Mouse (Mus musculus) heart, embryonic 13.5 days (tissue): ENCODE results near the gene 1110051M20Rik. TPM values are rescaled to one million over a fixed set of nuclear protein-coding genes. Genes with fewer than 3 reads are reported as not detected.
A peak's percentile ranks its signal among the peaks of the same experiment; 100 is the strongest.

Experiments
- ATAC-seq: fragments of 200-750 bp; cut with Nextera tagmentation; 2 replicates; pipeline ENCODE4 v1.8.0; 2017; ENCODE audit warnings: moderate TSS enrichment; ENCODE audit not compliant: insufficient number of reproducible peaks, low FRiP score, low TSS enrichment; ENCODE audit errors: extremely low read depth
- H3K27ac ChIP-seq: fragments of 300-500 bp; sonication (generic); replicated peaks from 2 replicates; pipeline ENCODE4 v1.5.1; 2015; ENCODE audit warnings: moderate library complexity, mild to moderate bottlenecking, inconsistent platforms
- H3K27me3 ChIP-seq: fragments of 300-500 bp; sonication (generic); replicated peaks from 2 replicates; pipeline ENCODE4 v1.6.1; 2015; ENCODE audit warnings: mild to moderate bottlenecking, inconsistent platforms
- H3K36me3 ChIP-seq: fragments of 300-500 bp; sonication (generic); 2 replicates; pipeline ENCODE4 v1.6.1; 2015; ENCODE audit warnings: mild to moderate bottlenecking, inconsistent platforms
- H3K4me1 ChIP-seq: fragments of 300-500 bp; sonication (generic); 2 replicates; pipeline ENCODE4 v1.6.1; 2015; ENCODE audit warnings: inconsistent platforms
- H3K4me2 ChIP-seq: fragments of 300-500 bp; sonication (generic); 2 replicates; pipeline ENCODE4 v1.6.1; 2015; ENCODE audit warnings: inconsistent platforms, mild to moderate bottlenecking, moderate library complexity
- H3K4me3 ChIP-seq: fragments of 300-500 bp; sonication (generic); 2 replicates; pipeline ENCODE4 v1.5.1; 2015; ENCODE audit warnings: moderate library complexity, mild to moderate bottlenecking, inconsistent platforms
- H3K9ac ChIP-seq: fragments of 300-500 bp; sonication (generic); 2 replicates; pipeline ENCODE4 v1.6.1; 2015; ENCODE audit warnings: inconsistent platforms, mild to moderate bottlenecking, moderate library complexity
- H3K9me3 ChIP-seq: fragments of 300-500 bp; sonication (generic); 2 replicates; pipeline ENCODE4 v1.6.1; 2016; ENCODE audit warnings: inconsistent platforms
- WGBS: fragments of 180-500 bp; shearing (Covaris S2); methylation state at CpG from one replicate; pipeline ENCODE4 v1.1.7; 2015; ENCODE audit warnings: mixed read lengths; 5-methylcytosine and 5-hydroxymethylcytosine counted together
- polyA plus RNA-seq: library from polyadenylated mRNA; unstranded; fragments of >200 nt; fragmentation: Nextera tagmentation; extraction: Ambion mirVana; gene quantifications from 2 replicates; pipeline ENCODE4 v1.2.1, GENCODE M21; 2015

The 1110051M20Rik gene
- polyA plus RNA-seq, 1 experiment from 2014 or later = 36.3 TPM

- peaks cover 38% of the 10 kb centered on the region for H3K4me1 ChIP-seq
- H3K9ac ChIP-seq = no peak overlapping the region
- no peak overlapping the region for H3K27ac ChIP-seq
- no peak overlapping the region for H3K4me3 ChIP-seq
- WGBS = 58% methylated on average over 6 of the region's 6 CpGs
- no peak for ATAC-seq
- H3K4me2 ChIP-seq = no peak overlapping the region
- H3K9me3 ChIP-seq = no peaks in the 10 kb centered on the region
- no peaks in the 10 kb centered on the region for H3K27me3 ChIP-seq
- no peaks in the 10 kb centered on the region for H3K36me3 ChIP-seq
Measured at GRCm38 (mm10) chr2:91383294-91383693, 61.2 kb downstream of the 1110051M20Rik start.

- H3K36me3 ChIP-seq = no peaks in the 10 kb centered on the region
- no peak overlapping the region for H3K9ac ChIP-seq
- no peak for ATAC-seq
- no peak overlapping the region for H3K27ac ChIP-seq
- H3K9me3 ChIP-seq = no peaks in the 10 kb centered on the region
- peak overlapping the region; percentile 16; the same call in 1 of the 2 replicates for H3K4me2 ChIP-seq
- peaks cover 16% of the 10 kb centered on the region for H3K4me1 ChIP-seq
- no peaks in the 10 kb centered on the region for H3K27me3 ChIP-seq
- H3K4me3 ChIP-seq = no peak overlapping the region
- 43% methylated on average over 7 of the region's 7 CpGs for WGBS
Measured at GRCm38 (mm10) chr2:91377038-91377437, 67.5 kb downstream of the 1110051M20Rik start.

GRCm38 (mm10) chr2:91370314-91370713 is 74.2 kb downstream of the 1110051M20Rik start:
- peaks cover 9% of the 10 kb centered on the region for H3K9me3 ChIP-seq
- peaks cover 5% of the 10 kb centered on the region for H3K36me3 ChIP-seq
- no peak overlapping the region for H3K4me3 ChIP-seq
- ATAC-seq = no peak
- H3K4me2 ChIP-seq = no peak overlapping the region
- H3K27ac ChIP-seq = no peak overlapping the region
- no peaks in the 10 kb centered on the region for H3K4me1 ChIP-seq
- H3K27me3 ChIP-seq = no peaks in the 10 kb centered on the region
- 75% methylated on average over 2 of the region's 2 CpGs for WGBS
- H3K9ac ChIP-seq = no peak overlapping the region

- 92% methylated on average over 2 of the region's 2 CpGs for WGBS
- H3K4me2 ChIP-seq = no peak overlapping the region
Measured at GRCm38 (mm10) chr2:91363272-91363671, 81.2 kb downstream of the 1110051M20Rik start.

GRCm38 (mm10) chr2:91361068-91361528 is 83.4 kb downstream of the 1110051M20Rik start:
- Histone ChIP-seq H3K4me3 (no peak overlapping the region), H3K27ac (no peak overlapping the region), H3K4me2 (no peak overlapping the region; the same call in 1 of the 2 replicates), H3K4me1 (peaks cover 9% of the 10 kb centered on the region; the same call in 1 of the 2 replicates), H3K36me3 (no peaks in the 10 kb centered on the region), H3K27me3 (no peaks in the 10 kb centered on the region), H3K9ac (no peak overlapping the region), H3K9me3 (no peaks in the 10 kb centered on the region)
- ATAC-seq = no peak
- 20% methylated on average over 4 of the region's 4 CpGs for WGBS

More at GRCm38 (mm10) chr2:91363272-91363671, 81.2 kb downstream of the 1110051M20Rik start:
- peaks cover 9% of the 10 kb centered on the region; the same call in 1 of the 2 replicates for H3K4me1 ChIP-seq
- no peaks in the 10 kb centered on the region for H3K27me3 ChIP-seq
- ATAC-seq = no peak
- peaks cover 9% of the 10 kb centered on the region for H3K9me3 ChIP-seq
- H3K27ac ChIP-seq = no peak overlapping the region
- no peak overlapping the region for H3K9ac ChIP-seq
- H3K36me3 ChIP-seq = peaks cover 5% of the 10 kb centered on the region
- no peak overlapping the region for H3K4me3 ChIP-seq

GRCm38 (mm10) chr2:91355767-91356166 is 88.7 kb downstream of the 1110051M20Rik start:
- Histone ChIP-seq H3K9ac (no peak overlapping the region), H3K4me2 (no peak overlapping the region), H3K4me3 (no peak overlapping the region), H3K27ac (no peak overlapping the region), H3K9me3 (no peaks in the 10 kb centered on the region), H3K36me3 (no peaks in the 10 kb centered on the region), H3K4me1 (peaks cover 11% of the 10 kb centered on the region), H3K27me3 (no peaks in the 10 kb centered on the region)
- no peak for ATAC-seq
- WGBS = 78% methylated on average over 3 of the region's 3 CpGs

- peaks cover 8% of the 10 kb centered on the region for H3K4me1 ChIP-seq
- H3K9ac ChIP-seq = no peak overlapping the region
- WGBS = 41% methylated on average over 6 of the region's 6 CpGs
- no peak overlapping the region for H3K4me3 ChIP-seq
- H3K4me2 ChIP-seq = no peak overlapping the region
- no peaks in the 10 kb centered on the region for H3K36me3 ChIP-seq
- H3K27ac ChIP-seq = no peak overlapping the region
- no peak for ATAC-seq
- no peaks in the 10 kb centered on the region for H3K27me3 ChIP-seq
- no peaks in the 10 kb centered on the region for H3K9me3 ChIP-seq
Measured at GRCm38 (mm10) chr2:91354727-91355403, 89.6 kb downstream of the 1110051M20Rik start.

- Histone ChIP-seq H3K36me3 (no peaks in the 10 kb centered on the region), H3K27ac (no peak overlapping the region), H3K4me2 (no peak overlapping the region), H3K9ac (no peak overlapping the region), H3K27me3 (no peaks in the 10 kb centered on the region), H3K4me1 (peaks cover 8% of the 10 kb centered on the region), H3K9me3 (no peaks in the 10 kb centered on the region), H3K4me3 (no peak overlapping the region)
- no peak for ATAC-seq
- 42% methylated on average over 3 of the region's 3 CpGs for WGBS
Measured at GRCm38 (mm10) chr2:91353854-91354253, 90.7 kb downstream of the 1110051M20Rik start.

- Histone ChIP-seq H3K9ac (no peak overlapping the region), H3K27ac (no peak overlapping the region), H3K9me3 (no peaks in the 10 kb centered on the region), H3K4me1 (peaks cover 8% of the 10 kb centered on the region), H3K27me3 (no peaks in the 10 kb centered on the region), H3K36me3 (no peaks in the 10 kb centered on the region), H3K4me2 (no peak overlapping the region), H3K4me3 (no peak overlapping the region)
- ATAC-seq = no peak
Measured at GRCm38 (mm10) chr2:91351841-91352240, 92.7 kb downstream of the 1110051M20Rik start.

GRCm38 (mm10) chr2:91349974-91350457 is 94.5 kb downstream of the 1110051M20Rik start:
- ATAC-seq = no peak
- Histone ChIP-seq H3K9me3 (no peaks in the 10 kb centered on the region), H3K4me1 (peaks cover 6% of the 10 kb centered on the region), H3K27me3 (no peaks in the 10 kb centered on the region), H3K27ac (no peak overlapping the region), H3K9ac (no peak overlapping the region), H3K4me2 (no peak overlapping the region), H3K4me3 (no peak overlapping the region), H3K36me3 (no peaks in the 10 kb centered on the region)
- 68% methylated on average over 6 of the region's 6 CpGs for WGBS

GRCm38 (mm10) chr2:91348936-91349335 is 95.6 kb downstream of the 1110051M20Rik start:
- 55% methylated on average over 4 of the region's 4 CpGs for WGBS
- no peak for ATAC-seq

GRCm38 (mm10) chr2:91345644-91346043 is 98.9 kb downstream of the 1110051M20Rik start:
- H3K4me1 ChIP-seq = no peaks in the 10 kb centered on the region
- H3K36me3 ChIP-seq = no peaks in the 10 kb centered on the region; the same call in 1 of the 2 replicates
- no peak overlapping the region for H3K4me2 ChIP-seq
- H3K27me3 ChIP-seq = no peaks in the 10 kb centered on the region
- no peak overlapping the region for H3K9ac ChIP-seq
- no peak overlapping the region for H3K27ac ChIP-seq
- no peak overlapping the region for H3K4me3 ChIP-seq
- H3K9me3 ChIP-seq = no peaks in the 10 kb centered on the region
- no peak for ATAC-seq
- 82% methylated on average over 1 of the region's 1 CpGs for WGBS

More at GRCm38 (mm10) chr2:91348936-91349335, 95.6 kb downstream of the 1110051M20Rik start:
- H3K27ac ChIP-seq = no peak overlapping the region
- no peak overlapping the region for H3K4me3 ChIP-seq
- H3K4me1 ChIP-seq = no peaks in the 10 kb centered on the region
- H3K9me3 ChIP-seq = no peaks in the 10 kb centered on the region
- no peaks in the 10 kb centered on the region for H3K36me3 ChIP-seq
- no peaks in the 10 kb centered on the region for H3K27me3 ChIP-seq
- H3K9ac ChIP-seq = no peak overlapping the region
- no peak overlapping the region for H3K4me2 ChIP-seq
